Mouse (Mus musculus) brain, embryonic 14.5 days (tissue): ENCODE data around the gene Phox2a.

Source experiments
- CTCF ChIP-seq: fragments of 200-500 bp; IDR thresholded peaks from 2 replicates; pipeline ENCODE4 v1.5.1; 2012; ENCODE audit warnings: inconsistent platforms, mild to moderate bottlenecking, moderate library complexity, borderline replicate concordance; ENCODE audit not compliant: insufficient read depth, insufficient read length; ENCODE audit errors: extremely low read depth
- POLR2A ChIP-seq: fragments of 200-500 bp; IDR thresholded peaks from 2 replicates; pipeline ENCODE4 v1.6.1; 2012; ENCODE audit warnings: mild to moderate bottlenecking, inconsistent platforms, borderline replicate concordance; ENCODE audit not compliant: poor library complexity, insufficient read depth, insufficient read length, severe bottlenecking; ENCODE audit errors: extremely low read depth

- TF ChIP-seq POLR2A (no peak), CTCF (no peak)
These were observed 12.3 kb downstream of the Phox2a start for GRCm38 (mm10) chr7:101830373-101830772.
